Mouse (Mus musculus) myocyte (in vitro differentiated cells): ENCODE results near the gene Fsd1l. TPM values are rescaled to one million over a fixed set of nuclear protein-coding genes. Genes with fewer than 3 reads are reported as not detected.
A peak's percentile ranks its signal among the peaks of the same experiment; 100 is the strongest.

ENCODE experiments used
- H3K27me3 ChIP-seq: one replicate; pipeline ENCODE4 v1.6.1; 2011; ENCODE audit not compliant: control insufficient read depth, insufficient read depth, insufficient read length
- H3K36me3 ChIP-seq: one replicate; pipeline ENCODE4 v1.6.1; 2011; ENCODE audit not compliant: control insufficient read depth, insufficient read depth
- H3K4me2 ChIP-seq: one replicate; pipeline ENCODE4 v1.6.1; 2011; ENCODE audit warnings: low read depth, control low read depth
- H3K4me3 ChIP-seq: one replicate; pipeline ENCODE4 v1.5.1; 2011; ENCODE audit warnings: mild to moderate bottlenecking, control low read depth, moderate library complexity
- H3K79me2 ChIP-seq: one replicate; pipeline ENCODE4 v1.6.1; 2011; ENCODE audit not compliant: control insufficient read depth, insufficient read depth
- H3ac ChIP-seq: one replicate; pipeline ENCODE4 v1.6.1; 2011; ENCODE audit not compliant: control insufficient read depth, insufficient read length
- CEBPB ChIP-seq: IDR thresholded peaks from 2 replicates; pipeline ENCODE4 v1.6.1; 2011; ENCODE audit warnings: mild to moderate bottlenecking, moderate library complexity; ENCODE audit not compliant: poor library complexity, insufficient read depth, severe bottlenecking
- E2F4 ChIP-seq: IDR thresholded peaks from one replicate; pipeline ENCODE4 v1.6.1; 2011; ENCODE audit warnings: mild to moderate bottlenecking, control low read depth, moderate library complexity; ENCODE audit not compliant: insufficient read depth
- MAX ChIP-seq: IDR thresholded peaks from one replicate; pipeline ENCODE4 v1.6.1; 2011; ENCODE audit warnings: low read depth, mild to moderate bottlenecking, control low read depth
- MYOD1 ChIP-seq, 3 experiments: IDR thresholded peaks; one replicate each; pipeline ENCODE4 v1.6.1; 2011; ENCODE audit warnings: control low read depth in 2 of 3, low read depth in 2 of 3, mild to moderate bottlenecking in 2 of 3, moderate library complexity in 1 of 3; ENCODE audit not compliant: insufficient read length in 2 of 3, control insufficient read depth in 1 of 3
- MYOG ChIP-seq, 3 experiments: IDR thresholded peaks; one replicate each; pipeline ENCODE4 v1.6.1; 2011; ENCODE audit warnings: control low read depth in 2 of 3, low read depth in 2 of 3, mild to moderate bottlenecking in 2 of 3; ENCODE audit not compliant: insufficient read length in 2 of 3, control insufficient read depth in 1 of 3, insufficient read depth in 1 of 3
- POLR2A ChIP-seq: IDR thresholded peaks from one replicate; pipeline ENCODE4 v1.6.1; 2011; ENCODE audit warnings: low read depth, mild to moderate bottlenecking, control low read depth, moderate library complexity; ENCODE audit not compliant: insufficient read length
- POLR2AphosphoS2 ChIP-seq: IDR thresholded peaks from one replicate; pipeline ENCODE4 v1.6.1; 2011; ENCODE audit warnings: low read depth, control low read depth; ENCODE audit not compliant: insufficient read length
- REST ChIP-seq: IDR thresholded peaks from one replicate; pipeline ENCODE4 v1.6.1; 2011; ENCODE audit warnings: mild to moderate bottlenecking, control low read depth, moderate library complexity; ENCODE audit not compliant: insufficient read depth, insufficient read length
- SRF ChIP-seq: IDR thresholded peaks from one replicate; pipeline ENCODE4 v1.6.1; 2011; ENCODE audit warnings: low read depth; ENCODE audit not compliant: control insufficient read depth, insufficient read length
- TCF12 ChIP-seq: IDR thresholded peaks from one replicate; pipeline ENCODE4 v1.6.1; 2011; ENCODE audit warnings: mild to moderate bottlenecking, control low read depth; ENCODE audit not compliant: poor library complexity, insufficient read depth, severe bottlenecking
- TCF3 ChIP-seq: IDR thresholded peaks from one replicate; pipeline ENCODE4 v1.6.1; 2011; ENCODE audit warnings: low read depth, control low read depth; ENCODE audit not compliant: insufficient read length
- USF1 ChIP-seq: IDR thresholded peaks from one replicate; pipeline ENCODE4 v1.6.1; 2011; ENCODE audit warnings: low read depth, mild to moderate bottlenecking, control low read depth, moderate library complexity
- polyA plus RNA-seq: library from polyadenylated mRNA; unstranded; fragments of >200 nt; fragmentation: generic; extraction: Trizol; gene quantifications from one replicate; pipeline ENCODE4 v1.2.1, GENCODE M21; 2012; ENCODE audit warnings: missing spikeins

Fsd1l gene
- 1.2 TPM for polyA plus RNA-seq

GRCm38 (mm10) chr4:53631316-53632010 is at the start of gene Fsd1l:
Gene Fsd1l, plus strand, starts transcription at chr4:53631471.
- peaks cover 39% of the 10 kb centered on the region for H3K79me2 ChIP-seq
- H3K36me3 ChIP-seq: no peaks in the 10 kb centered on the region
- TF ChIP-seq REST: no peak
- no peak for TF ChIP-seq TCF3
- no peak for TF ChIP-seq POLR2AphosphoS2
- no peak for TF ChIP-seq CEBPB
- peak in 1 of 3 experiments; percentile 24 for TF ChIP-seq MYOD1 (IDR thresholded peaks at IDR 0.05; ENCODE audit: control insufficient read depth in 1 of 3, insufficient read length in 2 of 3, low read depth in 2 of 3)
- no peak for TF ChIP-seq E2F4
- TF ChIP-seq SRF: no peak
- no peak for TF ChIP-seq TCF12
- no peak for TF ChIP-seq MYOG (IDR thresholded peaks at IDR 0.05; ENCODE audit: control insufficient read depth in 1 of 3, insufficient read depth in 1 of 3, insufficient read length in 2 of 3, low read depth in 2 of 3)
- peak; percentile 63 for TF ChIP-seq POLR2A
- no peak for TF ChIP-seq MAX
- no peak for TF ChIP-seq USF1
- peak within 1 kb of the TSS; percentile 75 for H3K4me2 ChIP-seq
- peak within 1 kb of the TSS; percentile 19 for H3ac ChIP-seq
- peak within 1 kb of the TSS; percentile 53 for H3K4me3 ChIP-seq
- H3K27me3 ChIP-seq: no peaks in the 10 kb centered on the region

- TF ChIP-seq SRF (no peak), MYOD1 (IDR thresholded peaks at IDR 0.05; ENCODE audit: control insufficient read depth in 1 of 3, insufficient read length in 2 of 3, low read depth in 2 of 3) (no peak), POLR2A (no peak), MYOG (IDR thresholded peaks at IDR 0.05; ENCODE audit: control insufficient read depth in 1 of 3, insufficient read depth in 1 of 3, insufficient read length in 2 of 3, low read depth in 2 of 3) (no peak), CEBPB (no peak), POLR2AphosphoS2 (no peak), MAX (no peak), TCF3 (no peak), E2F4 (no peak), TCF12 (no peak), REST (no peak), USF1 (no peak)
- no peak overlapping the region for H3K4me2 ChIP-seq
- no peak overlapping the region for H3ac ChIP-seq
- H3K36me3 ChIP-seq: no peaks in the 10 kb centered on the region
- H3K27me3 ChIP-seq: no peaks in the 10 kb centered on the region
- no peak overlapping the region for H3K4me3 ChIP-seq
- no peaks in the 10 kb centered on the region for H3K79me2 ChIP-seq
Observed at GRCm38 (mm10) chr4:53587676-53588075, 43.6 kb upstream of the Fsd1l start.

- Histone ChIP-seq H3K36me3 (no peaks in the 10 kb centered on the region), H3K4me2 (no peak overlapping the region), H3K4me3 (no peak overlapping the region), H3K79me2 (no peaks in the 10 kb centered on the region), H3ac (no peak overlapping the region), H3K27me3 (no peaks in the 10 kb centered on the region)
- no peak for TF ChIP-seq REST
- no peak for TF ChIP-seq POLR2A
- TF ChIP-seq POLR2AphosphoS2: no peak
- TF ChIP-seq TCF3: no peak
- TF ChIP-seq MYOD1 (IDR thresholded peaks at IDR 0.05; ENCODE audit: control insufficient read depth in 1 of 3, insufficient read length in 2 of 3, low read depth in 2 of 3): no peak
- no peak for TF ChIP-seq CEBPB
- no peak for TF ChIP-seq MAX
- TF ChIP-seq USF1: no peak
- TF ChIP-seq MYOG (IDR thresholded peaks at IDR 0.05; ENCODE audit: control insufficient read depth in 1 of 3, insufficient read depth in 1 of 3, insufficient read length in 2 of 3, low read depth in 2 of 3): no peak
- TF ChIP-seq E2F4: no peak
- no peak for TF ChIP-seq SRF
- no peak for TF ChIP-seq TCF12
Observed at GRCm38 (mm10) chr4:53588936-53589335, 42.3 kb upstream of the Fsd1l start.

GRCm38 (mm10) chr4:53589466-53589865 is 41.8 kb upstream of the Fsd1l start:
- no peak overlapping the region for H3K4me2 ChIP-seq
- no peaks in the 10 kb centered on the region for H3K36me3 ChIP-seq
- H3ac ChIP-seq: no peak overlapping the region
- no peak for TF ChIP-seq MYOG (IDR thresholded peaks at IDR 0.05; ENCODE audit: control insufficient read depth in 1 of 3, insufficient read depth in 1 of 3, insufficient read length in 2 of 3, low read depth in 2 of 3)
- no peak for TF ChIP-seq POLR2AphosphoS2
- TF ChIP-seq CEBPB: no peak
- no peak for TF ChIP-seq MAX
- TF ChIP-seq MYOD1 (IDR thresholded peaks at IDR 0.05; ENCODE audit: control insufficient read depth in 1 of 3, insufficient read length in 2 of 3, low read depth in 2 of 3): no peak
- TF ChIP-seq POLR2A: no peak
- TF ChIP-seq REST: no peak
- TF ChIP-seq E2F4: no peak
- no peak for TF ChIP-seq TCF3
- no peak for TF ChIP-seq TCF12
- no peaks in the 10 kb centered on the region for H3K79me2 ChIP-seq
- H3K27me3 ChIP-seq: no peaks in the 10 kb centered on the region
- H3K4me3 ChIP-seq: no peak overlapping the region
